Mouse (Mus musculus) 3T3-L1 (cell line): Measurements from ENCODE around the gene Gtf2h1.
"Not testable (repeated sequence)": the region's sequence is repeated elsewhere in the genome, so short reads cannot be mapped to it uniquely, and the experiment has no call there.

Experiments
- DNase-seq: peaks from one replicate; pipeline ENCODE4 v3.0.0-alpha.2; 2015; ENCODE audit warnings: low read depth, low spot score

Gtf2h1 gene

DNA sequence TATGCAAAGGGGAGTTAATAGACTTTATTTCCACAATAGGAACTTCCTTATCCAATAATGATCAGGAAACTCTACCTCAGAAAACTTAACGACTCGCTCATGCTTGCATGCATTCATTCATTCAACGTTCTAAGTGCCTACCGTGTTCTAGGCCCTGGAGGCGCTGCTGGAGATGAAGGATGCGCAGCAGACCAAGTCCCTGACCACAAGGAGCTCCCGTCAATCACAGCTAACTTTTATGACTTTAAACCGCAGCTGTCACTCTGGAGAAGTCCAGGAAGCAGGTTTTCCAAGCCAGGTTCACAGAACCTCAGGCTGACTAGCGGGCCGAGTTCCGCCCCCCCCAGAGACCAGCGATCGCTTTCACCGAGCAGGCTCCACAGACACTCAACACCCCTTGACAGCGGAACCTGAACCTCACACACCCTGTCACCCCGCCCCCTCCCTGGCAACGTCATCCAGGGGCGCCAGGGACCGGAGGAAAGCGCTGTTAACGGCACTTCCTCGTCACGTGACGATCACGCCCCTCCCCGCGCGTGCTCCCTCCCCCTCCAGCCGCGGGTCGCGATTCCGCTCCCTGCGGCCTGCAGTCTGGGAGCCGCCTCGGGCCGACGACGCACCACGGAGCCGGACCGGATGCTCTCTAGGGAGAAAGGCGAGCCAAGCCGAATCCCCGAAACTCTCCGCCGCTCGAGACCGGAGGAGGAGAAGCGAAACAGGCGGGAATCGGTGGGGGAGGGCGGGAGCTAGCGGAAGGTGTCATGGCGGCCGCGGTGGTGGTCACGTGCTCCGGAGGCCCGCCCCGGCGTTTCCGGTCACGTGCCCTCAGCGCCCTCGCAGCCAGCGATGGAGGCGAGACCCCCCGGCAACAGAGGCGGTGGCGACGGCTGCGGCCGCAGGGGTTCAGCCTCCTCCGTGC, at the start of gene Gtf2h1, which contains the start of gene Hps5:
Gene Gtf2h1, plus strand, starts transcription at position 817 of the 919 bp plus-strand sequence.
Gene Hps5, minus strand, starts transcription at position 778 of the 919 bp plus-strand sequence.
- DNase-seq, result peak; percentile 92

DNA sequence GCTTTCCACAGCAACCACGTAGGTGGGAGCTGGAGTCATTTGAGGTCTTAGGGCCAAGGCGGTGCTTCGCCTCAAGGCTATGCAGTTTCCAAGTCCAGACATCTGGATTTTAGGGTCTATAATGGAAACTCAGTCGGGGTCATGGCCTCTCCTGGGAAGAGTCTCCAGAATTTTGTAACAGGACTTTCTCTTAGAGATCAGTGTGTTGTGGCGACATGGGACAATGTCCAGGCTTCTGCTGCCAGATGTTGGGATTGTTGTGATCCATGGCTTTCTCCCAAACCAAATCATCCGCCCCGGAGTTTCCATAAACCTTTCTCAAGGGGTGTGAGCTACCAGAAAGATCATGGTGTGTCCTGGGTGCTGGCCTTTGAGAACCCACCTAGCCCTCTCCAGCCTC, 49.5 kb upstream of the Gtf2h1 start:
- no peak for DNase-seq

GRCm38 (mm10) chr7:46748459-46748858, 47.4 kb upstream of the Gtf2h1 start:
- no peak for DNase-seq

- DNase-seq, result no peak
Measured at GRCm38 (mm10) chr7:46751490-46751889, 44.4 kb upstream of the Gtf2h1 start, which contains the start of gene Saa2. Saa2 (plus strand) TSS chr7:46751790.

GRCm38 (mm10) chr7:46761049-46761795, 34.7 kb upstream of the Gtf2h1 start:
- DNase-seq, result peak; percentile 71

- DNase-seq, result no peak
Measured at GRCm38 (mm10) chr7:46762601-46763000, 33.3 kb upstream of the Gtf2h1 start.

DNA sequence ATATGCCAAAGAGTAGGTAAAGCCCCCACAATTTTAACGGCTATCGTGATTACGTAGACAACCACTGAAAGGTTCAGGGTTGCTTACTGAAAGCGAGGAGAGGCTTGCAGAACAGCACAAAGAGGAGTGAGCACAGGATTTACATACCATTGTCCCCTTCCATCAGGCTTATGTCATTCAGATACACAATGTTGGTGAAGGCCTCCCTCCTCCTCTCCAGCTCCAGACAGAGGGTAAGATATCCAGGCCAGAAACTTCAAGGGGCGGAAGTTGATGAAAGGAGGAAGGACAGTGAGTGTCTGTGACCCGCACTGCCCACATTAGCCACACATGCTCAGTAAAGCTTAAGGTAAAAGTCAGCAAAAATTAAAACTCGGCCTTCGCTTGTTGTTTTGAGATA, 31.2 kb upstream of the Gtf2h1 start:
- no peak for DNase-seq

DNA sequence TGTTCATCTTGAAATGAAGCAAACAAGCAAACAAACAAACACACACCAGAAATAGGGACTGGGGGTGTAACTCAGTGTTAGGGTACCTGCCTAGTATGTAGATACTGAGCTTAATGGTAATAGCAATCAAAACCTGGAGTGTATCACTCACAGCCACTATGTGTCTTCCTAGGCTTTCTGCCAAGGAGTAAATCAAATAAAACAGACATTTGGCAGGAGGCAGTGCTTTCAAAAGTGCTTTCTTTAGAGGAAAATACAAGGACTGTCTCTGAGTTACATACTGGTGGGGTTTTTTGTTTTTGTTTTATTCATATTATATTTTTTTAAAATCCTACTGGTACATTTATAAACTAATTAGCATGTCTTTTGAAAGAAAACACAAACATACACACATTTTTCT, 28.5 kb upstream of the Gtf2h1 start:
- no peak for DNase-seq

- no peak for DNase-seq
Measured at GRCm38 (mm10) chr7:46768451-46768850, 27.5 kb upstream of the Gtf2h1 start.

GRCm38 (mm10) chr7:46770706-46771105, 25.2 kb upstream of the Gtf2h1 start:
- peak; percentile 82 for DNase-seq

DNA sequence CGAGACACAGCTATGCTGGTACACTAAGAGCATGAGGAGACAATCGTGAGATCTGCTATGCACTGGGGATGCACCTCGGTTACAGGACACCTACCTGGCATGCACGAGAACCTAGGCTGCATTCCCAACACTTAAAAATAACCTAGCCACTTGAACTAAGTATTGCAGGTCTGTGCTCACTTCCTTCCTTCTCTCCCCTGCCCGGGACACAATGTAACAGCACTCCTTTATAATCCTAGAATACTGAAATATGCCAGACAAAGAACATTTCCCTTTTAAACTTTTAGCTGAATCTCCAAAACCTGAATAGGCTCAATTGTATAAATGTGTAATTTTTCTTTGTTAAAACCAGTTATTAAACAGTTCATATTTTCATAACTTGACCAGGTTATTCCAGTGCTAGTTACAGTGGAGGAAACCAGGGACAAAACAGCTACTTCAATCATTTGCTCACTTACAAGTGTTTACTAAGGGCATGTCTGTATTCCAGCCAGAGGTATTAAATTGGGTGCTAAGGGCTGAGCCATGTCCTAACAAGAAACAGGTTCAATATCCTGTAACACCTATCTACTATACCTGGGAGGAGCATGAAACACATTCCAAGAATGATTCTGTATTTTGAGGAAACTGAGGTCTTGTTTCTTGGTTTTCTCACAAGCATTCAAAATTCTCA, 6.6 kb upstream of the Gtf2h1 start:
- no peak for DNase-seq

DNA sequence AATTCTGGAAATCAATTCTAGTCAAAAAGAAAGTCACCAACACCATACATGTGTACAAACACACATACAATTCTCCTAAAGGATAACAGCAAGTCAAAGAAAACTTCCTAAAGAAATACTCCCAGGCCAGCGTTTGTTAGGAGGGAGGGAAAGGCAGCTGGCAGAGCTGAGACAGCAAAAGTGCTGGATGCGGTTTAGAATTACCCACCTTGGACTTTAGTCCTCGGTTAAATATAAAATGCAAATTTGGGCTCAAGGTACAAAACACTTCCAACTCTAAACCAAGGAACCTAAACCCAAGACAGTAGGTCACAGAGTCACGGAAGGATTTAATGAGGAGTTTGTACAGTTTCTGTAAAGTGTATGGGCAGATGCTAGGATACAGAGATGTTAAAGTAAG, 2.0 kb upstream of the Gtf2h1 start:
- no peak for DNase-seq

DNA sequence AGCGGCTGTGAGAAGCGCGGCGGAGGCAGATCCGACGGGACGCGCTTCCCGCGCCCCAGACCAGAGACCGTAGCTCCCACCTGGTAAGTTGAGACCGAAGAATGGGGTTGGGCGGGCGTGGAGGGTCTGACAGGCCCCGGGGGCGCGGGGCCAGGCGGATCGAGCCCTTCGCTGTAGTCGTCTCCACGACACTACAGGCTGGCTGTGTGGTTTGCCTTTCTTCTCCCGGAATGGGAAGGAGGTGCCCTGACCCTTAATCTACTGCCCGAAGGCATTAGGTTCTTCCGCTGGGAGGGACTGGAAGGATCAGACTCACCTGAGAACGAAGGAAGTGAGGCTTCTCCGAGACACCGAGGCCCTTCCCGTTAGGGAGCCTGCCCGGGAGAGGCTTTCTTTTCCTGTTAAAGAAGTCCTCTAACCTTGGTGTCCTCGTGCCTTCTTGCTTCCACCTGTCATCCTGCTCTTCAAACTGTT, 340 bp downstream of the Gtf2h1 start:
- peak; percentile 14 for DNase-seq

DNA sequence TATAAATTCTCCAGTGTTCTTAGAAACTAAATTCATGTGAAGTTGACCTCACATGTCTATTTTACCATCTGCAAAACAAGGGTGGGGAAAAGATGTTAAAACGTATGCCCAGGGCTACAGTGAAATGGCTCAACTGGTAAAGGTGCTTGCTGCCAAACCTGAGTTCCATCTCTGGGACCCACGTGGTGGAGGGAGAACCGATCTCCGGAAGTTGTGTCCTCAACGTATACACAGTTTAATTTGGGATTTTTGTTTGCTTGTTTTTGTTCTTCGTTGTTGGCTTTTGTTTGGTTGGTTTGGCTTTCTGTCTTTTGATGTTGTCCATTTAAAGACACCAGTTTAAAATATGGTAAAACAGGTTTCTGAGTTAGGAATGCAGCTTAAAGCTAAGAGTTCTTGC, 876 bp downstream of the Gtf2h1 start:
- no peak for DNase-seq

- no peak for DNase-seq
Measured at GRCm38 (mm10) chr7:46810325-46810724, 14.4 kb downstream of the Gtf2h1 start.

DNA sequence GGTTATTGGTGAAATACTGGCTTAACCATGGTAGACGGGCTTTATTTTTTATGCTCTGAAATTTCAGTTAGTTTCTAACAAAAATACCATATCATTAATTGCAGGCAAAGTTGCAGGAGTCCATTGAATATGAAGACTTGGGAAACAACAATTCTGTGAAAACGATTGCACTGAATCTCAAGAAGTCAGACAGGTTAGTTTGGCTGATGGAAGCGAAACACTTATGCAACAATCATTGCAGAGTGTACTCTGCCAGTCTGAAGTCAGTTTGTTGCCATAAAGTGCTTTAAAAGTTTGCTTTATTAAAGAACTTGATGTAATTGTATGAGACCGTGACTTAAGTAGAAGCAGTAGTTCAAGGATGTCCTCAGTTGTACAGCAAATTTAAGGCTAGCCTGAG, 18.1 kb downstream of the Gtf2h1 start:
- no peak for DNase-seq

- not testable (repeated sequence) for DNase-seq
Measured at GRCm38 (mm10) chr7:46820876-46821632, 25.2 kb downstream of the Gtf2h1 start.

DNA sequence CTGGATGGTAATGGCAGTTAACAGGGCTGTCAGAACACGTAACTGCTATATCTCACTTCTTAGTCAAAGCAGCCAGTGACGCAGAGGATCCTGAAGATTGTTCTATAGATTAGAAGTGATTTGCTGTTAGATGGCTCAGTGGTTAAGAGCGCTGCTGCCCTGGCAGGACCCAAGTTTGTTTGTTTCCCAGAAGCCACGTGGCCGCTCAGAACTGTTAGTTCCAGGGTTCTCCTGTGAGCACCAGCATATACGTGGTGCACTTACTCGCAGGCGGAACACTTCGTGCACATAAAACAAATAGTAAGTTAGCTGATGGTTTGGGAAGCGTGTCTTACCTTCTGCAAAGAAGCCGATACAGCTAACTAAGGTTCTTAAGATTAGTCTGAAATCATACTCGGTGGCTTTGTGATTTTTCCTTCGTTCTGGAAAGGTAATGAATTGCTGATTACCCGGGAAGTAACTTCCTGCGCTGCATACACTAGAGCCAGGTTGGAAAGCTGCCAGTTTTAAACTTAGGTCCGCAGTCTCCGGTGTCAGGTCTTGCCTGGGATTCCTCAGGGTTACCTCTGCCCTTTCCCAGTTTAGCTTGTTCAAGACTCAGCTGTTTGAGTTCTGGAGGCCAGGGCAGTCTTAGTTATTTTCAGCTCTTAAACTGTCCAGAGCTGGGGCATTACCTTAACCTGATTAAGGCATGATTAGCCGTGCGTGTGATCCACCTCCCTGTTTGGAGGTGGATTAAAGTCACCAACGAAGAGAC, 31.3 kb downstream of the Gtf2h1 start:
- DNase-seq, result no peak

DNA sequence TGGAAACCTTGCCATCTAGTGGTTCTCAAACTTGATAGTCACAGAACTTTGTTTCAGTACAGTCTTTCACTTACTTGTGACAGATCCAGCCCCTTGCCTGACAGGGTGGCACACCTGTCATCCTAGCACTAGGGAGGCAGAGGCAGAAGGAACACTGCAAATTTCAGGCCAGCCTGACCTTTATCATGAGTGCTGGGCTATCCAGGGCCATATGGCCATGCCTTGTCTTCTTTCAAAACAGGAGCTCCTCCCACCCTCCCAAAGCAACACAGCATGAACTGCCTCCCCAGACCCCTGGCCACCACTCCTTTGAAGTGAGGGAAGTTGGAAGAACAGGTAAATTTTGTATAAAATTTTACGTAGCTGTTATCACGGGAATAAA, 31.9 kb downstream of the Gtf2h1 start:
- DNase-seq, result no peak

DNA sequence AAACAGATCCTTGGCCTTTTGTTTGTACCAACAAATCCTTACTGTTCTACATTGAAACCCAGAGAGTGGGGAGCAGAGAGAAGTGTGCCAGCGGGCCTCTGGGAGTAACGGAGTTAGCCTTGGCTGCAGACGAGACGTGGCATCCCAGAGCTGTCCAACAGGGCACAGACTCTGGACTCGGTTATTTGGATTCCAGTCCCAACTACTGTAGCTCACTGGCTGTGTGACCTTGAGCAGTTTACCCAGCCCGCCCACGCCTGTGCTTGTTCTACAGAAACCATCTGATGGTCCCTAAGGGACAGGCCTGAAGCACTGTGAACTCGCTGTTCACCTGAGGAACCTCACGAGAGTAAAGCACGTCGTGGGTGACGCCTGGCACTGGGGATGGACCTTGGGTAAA, 34.0 kb downstream of the Gtf2h1 start:
- DNase-seq, result no peak
